Mouse (Mus musculus): ENCODE results near the gene Spaca4. TPM values are rescaled to one million over a fixed set of nuclear protein-coding genes. Genes with fewer than 3 reads are reported as not detected.

The Spaca4 gene
- polyA plus RNA-seq, 1 experiment from 2014 or later = not detected

DNA sequence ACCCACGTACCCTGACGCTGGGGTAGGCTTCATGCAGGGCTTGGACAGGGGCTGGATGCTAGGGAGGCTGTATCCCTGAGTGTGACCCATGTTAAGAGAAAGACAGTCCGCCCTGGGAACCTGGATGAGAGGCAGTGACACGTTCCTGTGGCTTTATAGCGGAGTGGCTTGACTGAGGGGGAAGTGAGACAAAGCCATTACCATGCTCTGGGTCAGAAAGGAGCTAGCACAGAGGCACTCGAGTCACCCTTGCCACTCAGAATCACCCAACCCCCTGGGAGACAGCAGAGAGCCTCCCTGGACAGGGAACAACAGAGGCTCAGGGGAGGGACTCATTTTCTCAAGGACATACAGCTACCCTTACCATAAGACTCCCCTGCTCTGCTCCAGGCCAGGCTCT is 36.5 kb downstream of the Spaca4 start:
- Histone ChIP-seq H3K36me3 (no peaks in the 10 kb centered on the region), H3K4me1 (replicated peaks) (no peaks in the 10 kb centered on the region), H3K9me3 (no peaks in the 10 kb centered on the region), H3K9ac (replicated peaks) (no peak overlapping the region), H3K4me3 (replicated peaks) (no peak overlapping the region), H3K27me3 (0 out of 2 replicates have a peak, but pooled peaks cover 3% of the 10 kb centered on the region), H3K27ac (no peak overlapping the region), H3K4me2 (replicated peaks) (no peak overlapping the region)
- 66% methylated on average over 6 of the region's 6 CpGs for WGBS
- no peak for ATAC-seq

DNA sequence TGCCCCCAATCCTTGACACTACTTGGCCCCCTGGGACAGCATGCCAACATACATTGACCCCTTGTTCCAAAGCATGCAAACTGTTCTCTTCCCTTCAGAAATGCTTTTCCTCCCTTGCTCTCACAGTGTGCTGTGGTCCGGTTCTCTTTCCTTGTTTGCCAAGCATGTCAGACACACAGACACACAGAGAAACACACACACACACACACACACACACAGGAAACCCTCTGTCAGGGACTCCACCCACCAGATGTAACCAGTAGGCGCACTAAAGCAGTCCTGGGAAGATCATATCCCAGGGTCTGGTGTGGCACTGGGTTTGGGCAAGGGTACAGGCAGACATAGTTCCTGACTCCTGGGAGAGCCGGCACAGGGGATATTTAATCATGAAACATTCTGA is 38.8 kb downstream of the Spaca4 start:
- WGBS = 74% methylated on average over 3 of the region's 3 CpGs
- no peaks in the 10 kb centered on the region for H3K9me3 ChIP-seq
- H3K27ac ChIP-seq = no peak overlapping the region
- no peak overlapping the region for H3K4me2 ChIP-seq (replicated peaks)
- no peak overlapping the region for H3K4me3 ChIP-seq (replicated peaks)
- peaks cover 11% of the 10 kb centered on the region for H3K4me1 ChIP-seq (replicated peaks)
- H3K27me3 ChIP-seq = no peaks in the 10 kb centered on the region
- H3K9ac ChIP-seq (replicated peaks) = no peak overlapping the region
- ATAC-seq = no peak
- no peaks in the 10 kb centered on the region for H3K36me3 ChIP-seq

DNA sequence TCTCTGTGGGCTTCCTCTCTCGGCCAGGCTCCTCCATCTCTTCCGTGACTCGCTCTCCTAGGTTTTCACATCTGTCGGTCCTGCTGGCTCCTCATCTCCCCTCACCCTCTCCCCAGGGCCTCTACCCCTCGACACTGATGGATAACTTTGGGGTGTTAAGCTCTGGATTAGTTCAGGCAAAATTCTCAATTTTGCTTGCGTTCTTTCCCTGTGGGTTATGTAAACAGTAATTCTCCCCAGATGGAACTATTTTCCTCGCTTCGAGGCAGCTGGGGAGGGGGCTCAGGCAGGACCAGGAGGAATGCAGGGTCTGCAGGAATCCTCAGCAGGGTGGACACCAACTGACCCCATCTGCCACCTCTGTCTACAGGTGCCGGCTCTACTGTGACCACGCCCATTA is 39.8 kb downstream of the Spaca4 start:
- Histone ChIP-seq H3K27ac (no peak overlapping the region), H3K9me3 (no peaks in the 10 kb centered on the region), H3K27me3 (no peaks in the 10 kb centered on the region), H3K4me1 (replicated peaks) (peaks cover 11% of the 10 kb centered on the region), H3K36me3 (no peaks in the 10 kb centered on the region), H3K9ac (replicated peaks) (no peak overlapping the region), H3K4me2 (replicated peaks) (no peak overlapping the region), H3K4me3 (replicated peaks) (no peak overlapping the region)
- ATAC-seq = no peak
- WGBS = 69% methylated on average over 10 of the region's 10 CpGs

DNA sequence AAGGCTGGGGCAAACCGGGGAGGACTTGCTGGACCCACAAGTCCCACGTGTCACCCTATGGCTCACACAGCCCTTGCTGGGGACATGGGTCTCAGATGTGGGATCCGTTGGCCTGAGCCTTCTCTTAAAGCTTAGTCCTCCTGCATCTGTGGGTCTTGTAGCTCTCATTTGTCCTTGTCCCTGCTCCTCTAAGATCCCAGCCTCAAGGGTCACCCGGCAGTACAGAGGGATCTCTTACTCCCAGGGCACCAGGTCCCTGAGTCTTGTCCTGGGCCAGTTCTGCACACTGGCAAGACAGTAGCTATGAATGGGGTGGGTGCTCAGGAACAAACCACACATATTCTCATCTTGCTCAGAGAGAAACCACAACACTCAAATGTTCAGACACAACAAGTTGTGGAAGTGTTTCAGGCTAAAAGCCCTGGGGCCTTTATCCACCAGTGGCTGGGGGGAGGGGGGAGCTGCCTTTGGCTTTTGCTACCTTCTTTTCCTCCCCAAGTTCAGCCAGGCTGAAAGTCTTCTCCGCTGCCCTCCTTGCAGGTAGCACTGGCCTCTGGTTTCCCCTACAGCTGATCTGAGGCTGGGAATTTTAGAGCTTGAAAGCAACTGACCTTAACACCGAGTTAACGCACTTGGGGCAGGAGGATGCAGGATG is 42.1 kb downstream of the Spaca4 start, which contains the start of gene Ntn5:
Gene Ntn5 (plus strand): TSS at position 627 of the 655 bp plus-strand sequence.
- Histone ChIP-seq H3K9me3 (no peaks in the 10 kb centered on the region), H3K4me3 (replicated peaks) (0 out of 2 replicates have a peak within 1 kb of the TSS, but pooled peaks have one; percentile 11), H3K4me1 (replicated peaks) (peaks cover 11% of the 10 kb centered on the region), H3K9ac (replicated peaks) (0 out of 2 replicates have a peak within 1 kb of the TSS, but pooled peaks have one; percentile 46), H3K27ac (peak within 1 kb of the TSS; percentile 74; the same call in 1 of the 2 replicates), H3K36me3 (no peaks in the 10 kb centered on the region), H3K4me2 (replicated peaks) (no peak within 1 kb of the TSS), H3K27me3 (no peaks in the 10 kb centered on the region)
- ATAC-seq = no peak
- 76% methylated on average over 7 of the region's 7 CpGs for WGBS

DNA sequence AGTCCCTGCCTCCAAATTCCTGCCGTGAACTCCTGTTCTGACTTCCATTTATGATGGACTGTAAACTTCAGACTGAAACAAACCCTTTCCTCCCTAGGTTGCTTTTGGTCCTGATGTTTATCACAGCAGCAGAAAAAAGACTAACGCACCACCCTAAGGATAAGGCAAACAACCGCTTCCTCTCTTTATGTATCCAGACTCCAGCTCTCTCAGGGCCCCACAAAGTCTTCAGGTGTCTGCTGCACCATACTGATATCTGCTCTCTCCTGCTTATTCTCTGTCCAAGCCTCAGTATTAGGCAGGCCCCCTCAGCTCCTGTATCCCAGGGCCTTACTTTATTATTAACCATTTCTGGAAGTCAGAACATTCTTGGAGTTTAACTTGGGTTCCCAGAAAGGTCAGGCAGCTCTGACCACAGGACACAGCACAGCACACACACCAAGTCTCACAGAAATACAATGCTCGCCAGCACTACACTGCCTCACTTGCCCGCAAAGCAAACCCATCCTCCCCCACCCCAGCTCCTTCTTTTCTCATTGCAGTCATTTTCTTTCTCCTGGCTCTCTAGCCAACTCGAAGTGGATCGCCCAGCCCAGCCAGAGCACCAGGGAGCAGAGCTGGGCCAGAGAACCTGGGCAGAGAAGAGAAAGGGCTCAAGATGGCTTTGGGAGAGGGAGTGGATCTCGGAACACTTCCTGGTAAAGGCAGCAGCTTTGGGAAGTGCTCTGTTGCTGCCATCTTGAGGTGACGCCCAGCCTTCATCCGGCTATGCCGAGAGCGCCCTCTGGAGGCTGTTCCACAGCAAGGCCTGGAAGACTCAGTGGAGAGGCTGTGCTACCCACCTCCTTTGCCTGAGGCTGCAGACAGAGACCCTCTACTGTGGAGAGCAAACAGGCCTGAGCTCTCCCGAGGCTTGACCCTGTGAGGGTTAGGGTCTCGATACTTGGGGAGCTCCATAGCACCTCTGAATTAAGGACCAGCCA is 43.2 kb downstream of the Spaca4 start:
- H3K9ac ChIP-seq (replicated peaks) = 0 out of 2 replicates have a peak overlapping the region, but pooled peaks have one; percentile 46
- peak overlapping the region; percentile 11; the same call in 1 of the 2 replicates for H3K4me3 ChIP-seq (replicated peaks)

DNA sequence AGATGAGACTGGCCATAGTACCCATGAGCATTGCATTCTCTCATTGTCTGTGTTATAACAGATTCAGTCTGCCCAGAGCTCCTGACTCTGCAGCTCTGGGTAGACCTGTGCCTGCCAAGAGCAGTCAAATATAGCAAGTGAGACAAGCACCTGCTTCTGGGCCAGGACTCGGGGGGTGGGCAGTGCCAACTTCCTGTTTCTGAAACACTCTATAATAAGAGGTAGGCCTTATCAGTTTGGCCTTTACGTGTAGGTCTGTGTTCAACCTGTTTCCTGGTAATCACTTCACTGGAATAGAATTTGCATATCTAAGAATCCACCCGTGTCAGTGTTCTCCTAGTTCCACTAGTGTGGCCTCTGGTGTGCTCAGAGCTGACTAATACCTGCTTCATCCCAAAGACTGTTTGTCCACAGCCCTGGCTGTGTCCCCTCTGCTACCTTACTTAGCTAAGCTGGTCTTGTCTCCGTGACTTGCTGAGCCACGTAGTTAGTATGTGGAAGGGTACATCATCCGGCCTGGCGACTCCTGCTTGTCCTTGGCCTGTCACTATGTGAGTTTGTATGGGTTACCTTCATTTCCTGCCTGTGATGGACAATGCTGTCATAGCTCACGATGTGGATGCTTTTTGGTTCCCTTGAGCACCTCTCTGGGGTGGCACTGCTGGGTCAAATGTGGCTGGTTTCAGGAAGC is 44.4 kb downstream of the Spaca4 start:
- Histone ChIP-seq H3K36me3 (no peaks in the 10 kb centered on the region), H3K27me3 (no peaks in the 10 kb centered on the region), H3K9ac (replicated peaks) (no peak overlapping the region), H3K4me3 (replicated peaks) (no peak overlapping the region), H3K9me3 (no peaks in the 10 kb centered on the region), H3K4me2 (replicated peaks) (no peak overlapping the region), H3K4me1 (replicated peaks) (peaks cover 11% of the 10 kb centered on the region), H3K27ac (no peak overlapping the region)
- 86% methylated on average over 8 of the region's 8 CpGs for WGBS
- no peak for ATAC-seq

More for the DNA sequence above, 43.2 kb downstream of the Spaca4 start:
- Histone ChIP-seq H3K36me3 (no peaks in the 10 kb centered on the region), H3K27ac (peak overlapping the region; percentile 74), H3K4me2 (replicated peaks) (peak overlapping the region; percentile 43), H3K27me3 (no peaks in the 10 kb centered on the region), H3K4me1 (replicated peaks) (peaks cover 11% of the 10 kb centered on the region), H3K9me3 (no peaks in the 10 kb centered on the region)
- WGBS = 29% methylated on average over 14 of the region's 14 CpGs
- peak; percentile 83 for ATAC-seq

DNA sequence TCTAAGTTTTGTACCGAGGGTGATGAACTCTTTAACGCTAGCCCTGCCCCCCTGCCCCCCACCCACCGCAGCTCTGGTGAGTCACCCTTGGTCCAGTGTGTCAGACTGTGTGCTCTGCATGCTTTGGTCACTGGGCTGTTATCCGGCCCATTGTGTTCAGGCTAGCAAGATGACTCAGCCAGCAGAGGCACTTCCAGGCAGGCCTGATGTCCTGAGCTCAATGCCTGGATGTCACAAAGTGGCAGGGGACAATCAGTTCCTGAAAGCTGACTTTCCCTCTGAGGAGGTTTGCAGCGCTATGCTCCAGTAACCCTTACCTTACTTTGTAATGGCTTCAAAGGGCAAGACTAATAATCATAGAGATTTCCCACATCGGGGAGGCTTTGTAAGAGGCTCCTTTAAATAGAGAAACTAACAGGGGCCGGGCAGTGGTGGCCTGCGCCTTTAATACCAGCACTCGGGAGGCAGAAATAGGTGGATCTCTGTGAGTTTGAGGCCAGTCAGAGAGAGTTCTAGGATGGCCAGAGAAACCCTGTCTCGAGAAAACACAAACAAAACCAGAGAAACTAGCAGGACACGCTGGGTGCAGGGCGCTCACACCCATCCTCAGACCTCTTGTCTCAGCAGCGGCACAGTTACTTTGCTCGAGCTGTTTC is 45.5 kb downstream of the Spaca4 start:
- H3K9ac ChIP-seq (replicated peaks) = no peak overlapping the region
- H3K9me3 ChIP-seq = no peaks in the 10 kb centered on the region
- H3K27me3 ChIP-seq = no peaks in the 10 kb centered on the region
- no peak overlapping the region for H3K27ac ChIP-seq
- no peak for ATAC-seq
- 49% methylated on average over 14 of the region's 14 CpGs for WGBS
- H3K4me1 ChIP-seq (replicated peaks) = peaks cover 11% of the 10 kb centered on the region
- H3K4me3 ChIP-seq (replicated peaks) = no peak overlapping the region
- no peaks in the 10 kb centered on the region for H3K36me3 ChIP-seq
- H3K4me2 ChIP-seq (replicated peaks) = no peak overlapping the region

DNA sequence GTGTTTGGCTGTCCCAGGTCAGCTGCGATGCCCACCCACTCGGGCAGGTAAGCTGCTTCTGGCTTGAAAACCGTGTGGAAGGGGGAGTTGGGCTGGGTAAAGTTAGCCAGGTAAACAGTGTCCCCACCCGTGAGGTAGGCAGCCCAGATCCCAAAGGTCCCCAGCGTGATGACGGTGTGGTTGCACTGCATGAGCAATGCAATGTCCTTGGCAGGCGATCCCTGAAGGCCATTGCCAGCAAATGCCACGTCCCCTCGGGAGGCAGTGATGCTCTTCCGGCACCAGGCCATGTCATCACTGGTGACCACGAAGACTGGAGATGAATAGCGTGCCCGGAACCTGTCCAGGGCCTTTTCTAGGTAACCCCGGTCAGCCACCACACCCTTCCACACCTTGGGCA is 47.1 kb downstream of the Spaca4 start:
- 94% methylated on average over 14 of the region's 14 CpGs for WGBS
- no peak overlapping the region for H3K27ac ChIP-seq
- H3K4me1 ChIP-seq (replicated peaks) = peaks cover 11% of the 10 kb centered on the region
- H3K9ac ChIP-seq (replicated peaks) = no peak overlapping the region
- no peaks in the 10 kb centered on the region for H3K9me3 ChIP-seq
- H3K4me3 ChIP-seq (replicated peaks) = no peak overlapping the region
- H3K4me2 ChIP-seq (replicated peaks) = no peak overlapping the region
- no peak for ATAC-seq
- H3K27me3 ChIP-seq = no peaks in the 10 kb centered on the region
- no peaks in the 10 kb centered on the region for H3K36me3 ChIP-seq

DNA sequence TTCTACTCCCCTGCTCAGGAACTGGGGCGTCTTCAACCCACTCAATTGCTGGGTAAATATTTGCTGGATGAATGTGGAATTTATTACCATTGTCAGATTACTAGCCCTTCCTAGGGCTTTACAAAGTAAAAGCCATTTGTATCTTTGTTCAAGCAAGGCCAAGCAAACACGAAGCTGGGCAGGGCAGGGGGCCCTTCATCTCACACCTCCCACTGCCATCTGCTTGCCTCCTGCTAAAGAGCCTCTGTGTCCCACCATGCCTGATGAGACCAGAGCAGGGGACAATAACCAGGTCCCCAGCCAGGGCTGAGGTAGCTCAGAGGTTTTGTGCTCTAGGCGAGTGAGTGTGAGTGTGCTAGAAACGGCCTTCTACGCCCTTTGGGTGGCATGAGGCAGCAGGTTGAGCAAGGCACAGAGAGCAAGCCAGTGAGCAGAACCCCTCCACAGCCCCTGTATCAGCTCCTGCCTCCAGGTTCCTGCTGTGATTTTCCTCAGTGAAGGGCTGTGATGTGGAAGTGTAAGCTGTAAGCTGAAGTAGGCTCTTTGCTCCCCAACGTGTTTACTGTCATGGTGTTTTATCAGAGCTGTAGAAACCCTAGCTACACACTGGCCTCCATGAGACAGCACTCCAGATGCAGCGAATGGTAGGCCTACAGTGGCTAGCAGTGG is 47.9 kb downstream of the Spaca4 start:
- Histone ChIP-seq H3K9me3 (no peaks in the 10 kb centered on the region), H3K27me3 (no peaks in the 10 kb centered on the region), H3K9ac (replicated peaks) (no peak overlapping the region), H3K4me3 (replicated peaks) (no peak overlapping the region), H3K4me2 (replicated peaks) (no peak overlapping the region), H3K27ac (no peak overlapping the region), H3K4me1 (replicated peaks) (peaks cover 7% of the 10 kb centered on the region; the same call in 1 of the 2 replicates), H3K36me3 (no peaks in the 10 kb centered on the region)
- no peak for ATAC-seq
- WGBS = 82% methylated on average over 7 of the region's 7 CpGs

All from midbrain, embryonic 13.5 days (tissue).